Mouse (Mus musculus): ENCODE measurements around the gene Icam4. TPM values are rescaled to one million over a fixed set of nuclear protein-coding genes. Genes with fewer than 3 reads are reported as not detected.

Gene Icam4
- polyA plus RNA-seq (2014; fragmentation: Nextera tagmentation; extraction: Ambion mirVana) = 146 and 147 TPM in 2 replicates

DNA sequence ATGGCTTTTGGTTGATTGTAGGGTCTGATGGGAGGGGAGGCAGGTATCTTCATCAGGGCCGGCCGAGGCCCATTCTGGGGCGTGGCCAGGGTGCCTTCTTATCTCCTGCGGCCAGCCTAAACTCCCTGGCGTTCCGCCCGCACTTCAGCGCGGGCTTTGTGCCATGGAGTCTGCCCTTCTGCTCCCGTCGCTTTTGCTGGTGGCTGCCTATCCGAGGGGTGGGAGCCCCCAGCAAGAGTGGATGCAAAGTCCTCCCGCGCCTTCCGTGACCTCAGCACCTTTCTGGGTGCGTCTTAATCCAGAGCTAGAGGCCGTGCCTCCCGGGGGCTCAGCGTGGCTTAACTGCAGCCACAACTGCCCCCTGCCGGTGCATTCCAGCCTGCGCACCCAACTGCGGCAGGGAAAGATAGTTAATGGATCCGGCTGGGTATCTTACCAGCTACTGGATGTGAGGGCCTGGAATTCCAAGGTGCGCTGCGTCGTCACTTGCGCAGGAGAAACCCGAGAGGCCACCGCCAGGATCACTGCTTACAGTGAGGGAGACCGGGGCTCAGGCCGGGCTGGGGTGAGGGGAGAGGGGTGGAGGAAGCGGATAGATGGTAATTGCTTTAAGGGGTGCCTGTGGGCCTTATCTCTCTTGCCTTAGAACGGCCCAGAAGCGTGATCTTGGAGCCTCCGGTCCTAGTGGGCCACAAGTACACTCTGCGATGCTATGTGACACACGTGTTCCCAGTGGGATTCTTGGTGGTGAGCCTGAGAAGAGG lies at the start of gene Icam4:
TSS of gene Icam4 (plus strand) at position 83 of the 764 bp plus-strand sequence.
- peak; percentile 80 for ATAC-seq (replicated peaks; ENCODE audit: low FRiP score)
- Histone ChIP-seq H3K4me3 (ENCODE audit: low read depth, low read length) (peak within 1 kb of the TSS; percentile 65), H3K27me3 (replicated peaks; ENCODE audit: control insufficient read depth, insufficient read depth, low read length) (peaks cover 29% of the 10 kb centered on the region), H3K4me2 (peak within 1 kb of the TSS; percentile 100), H3K4me1 (replicated peaks; ENCODE audit: control insufficient read depth, insufficient read depth, low read length) (peaks cover 43% of the 10 kb centered on the region), H3K9ac (ENCODE audit: low read depth, low read length) (peak within 1 kb of the TSS; percentile 68), H3K36me3 (ENCODE audit: control insufficient read depth, insufficient read depth, low read length) (no peaks in the 10 kb centered on the region), H3K9me3 (ENCODE audit: control insufficient read depth, low read length) (no peaks in the 10 kb centered on the region), H3K27ac (ENCODE audit: low read depth, low read length) (peak within 1 kb of the TSS; percentile 86)
- peak; percentile 85 for DNase-seq (ENCODE audit: low spot score)
- WGBS = 2% methylated on average over 37 of the region's 37 CpGs

DNA sequence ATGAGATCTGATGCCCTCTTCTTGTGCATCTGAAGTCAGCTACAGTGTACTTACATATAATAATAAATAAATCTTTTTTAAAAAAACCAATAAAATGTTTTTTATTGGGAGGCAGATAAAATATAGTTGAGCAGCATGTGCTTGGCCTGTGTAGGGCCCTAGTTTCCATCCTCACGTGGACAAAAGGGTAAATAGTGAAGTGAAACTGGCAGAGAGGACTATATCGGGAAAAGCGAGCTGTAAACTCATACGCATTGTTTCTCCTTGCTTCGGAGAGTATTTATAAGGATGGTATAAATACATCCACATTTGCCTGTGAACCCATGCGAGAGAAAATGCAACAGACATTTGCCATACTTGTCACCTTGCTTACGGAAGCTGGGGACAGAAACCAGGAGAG lies 49.4 kb upstream of the Icam4 start:
- no peaks in the 10 kb centered on the region for H3K36me3 ChIP-seq (ENCODE audit: control insufficient read depth, insufficient read depth, low read length)
- H3K4me2 ChIP-seq = no peak overlapping the region
- peaks cover 22% of the 10 kb centered on the region for H3K4me1 ChIP-seq (replicated peaks; ENCODE audit: control insufficient read depth, insufficient read depth, low read length)
- no peak overlapping the region for H3K9ac ChIP-seq (ENCODE audit: low read depth, low read length)
- no peaks in the 10 kb centered on the region for H3K9me3 ChIP-seq (ENCODE audit: control insufficient read depth, low read length)
- H3K27ac ChIP-seq (ENCODE audit: low read depth, low read length) = no peak overlapping the region
- ATAC-seq (replicated peaks; ENCODE audit: low FRiP score) = no peak
- no peak overlapping the region for H3K4me3 ChIP-seq (ENCODE audit: low read depth, low read length)
- H3K27me3 ChIP-seq (replicated peaks; ENCODE audit: control insufficient read depth, insufficient read depth, low read length) = no peaks in the 10 kb centered on the region
- 88% methylated on average over 7 of the region's 7 CpGs for WGBS
- no peak for DNase-seq (ENCODE audit: low spot score)

DNA sequence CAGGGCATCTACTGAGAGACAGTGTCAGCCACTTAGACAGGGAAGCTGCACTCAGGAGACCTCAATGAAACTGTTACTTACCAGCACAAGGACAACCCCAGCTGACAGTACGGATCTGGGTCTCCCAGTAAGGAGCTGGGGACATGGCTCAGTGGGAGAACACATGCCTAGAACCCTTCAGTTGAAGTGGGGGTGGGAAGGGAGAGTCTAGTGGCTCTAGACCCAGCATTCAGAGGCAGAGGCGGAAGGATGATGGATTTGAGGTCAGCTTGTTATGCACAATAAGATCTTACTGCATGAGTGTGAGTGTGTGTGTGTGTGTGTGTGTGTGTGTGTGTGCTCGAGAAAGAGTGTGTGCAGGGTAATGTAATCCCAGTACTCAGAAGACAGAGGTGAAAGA lies 47.0 kb upstream of the Icam4 start:
- DNase-seq (ENCODE audit: low spot score) (no peak), ATAC-seq (replicated peaks; ENCODE audit: low FRiP score) (no peak)
- Histone ChIP-seq H3K9ac (ENCODE audit: low read depth, low read length) (no peak overlapping the region), H3K9me3 (ENCODE audit: control insufficient read depth, low read length) (no peaks in the 10 kb centered on the region; the same call in 1 of the 2 replicates), H3K27ac (ENCODE audit: low read depth, low read length) (no peak overlapping the region), H3K4me1 (replicated peaks; ENCODE audit: control insufficient read depth, insufficient read depth, low read length) (peaks cover 8% of the 10 kb centered on the region), H3K4me2 (no peak overlapping the region), H3K27me3 (replicated peaks; ENCODE audit: control insufficient read depth, insufficient read depth, low read length) (no peaks in the 10 kb centered on the region), H3K36me3 (ENCODE audit: control insufficient read depth, insufficient read depth, low read length) (no peaks in the 10 kb centered on the region), H3K4me3 (ENCODE audit: low read depth, low read length) (no peak overlapping the region)
- WGBS = 78% methylated on average over 3 of the region's 3 CpGs

DNA sequence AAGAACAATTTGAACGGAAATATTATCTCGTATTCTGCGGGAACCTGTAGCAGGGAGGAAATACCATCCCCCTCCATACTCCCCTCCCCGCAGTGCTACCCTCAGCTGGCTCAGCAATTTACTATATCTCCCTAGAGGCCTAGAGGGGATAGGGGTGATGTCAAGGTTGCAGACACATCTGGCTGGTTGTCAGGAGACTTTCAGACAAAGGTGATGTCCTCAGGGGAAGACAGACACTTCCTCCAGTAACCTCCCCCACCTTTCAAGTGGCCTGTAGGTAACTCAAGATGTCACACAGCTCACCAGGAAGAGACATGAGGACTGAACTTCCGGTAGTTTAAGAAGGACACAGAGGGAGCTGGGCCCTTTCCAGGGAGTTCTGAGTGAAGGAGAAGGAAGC lies 46.0 kb upstream of the Icam4 start:
- Histone ChIP-seq H3K9me3 (ENCODE audit: control insufficient read depth, low read length) (no peaks in the 10 kb centered on the region; the same call in 1 of the 2 replicates), H3K4me1 (replicated peaks; ENCODE audit: control insufficient read depth, insufficient read depth, low read length) (peaks cover 8% of the 10 kb centered on the region), H3K36me3 (ENCODE audit: control insufficient read depth, insufficient read depth, low read length) (no peaks in the 10 kb centered on the region), H3K27ac (ENCODE audit: low read depth, low read length) (no peak overlapping the region), H3K9ac (ENCODE audit: low read depth, low read length) (no peak overlapping the region; the same call in 1 of the 2 replicates), H3K4me3 (ENCODE audit: low read depth, low read length) (no peak overlapping the region), H3K27me3 (replicated peaks; ENCODE audit: control insufficient read depth, insufficient read depth, low read length) (no peaks in the 10 kb centered on the region), H3K4me2 (no peak overlapping the region)
- DNase-seq (ENCODE audit: low spot score) (no peak), ATAC-seq (replicated peaks; ENCODE audit: low FRiP score) (no peak)
- 29% methylated on average over 5 of the region's 5 CpGs for WGBS

DNA sequence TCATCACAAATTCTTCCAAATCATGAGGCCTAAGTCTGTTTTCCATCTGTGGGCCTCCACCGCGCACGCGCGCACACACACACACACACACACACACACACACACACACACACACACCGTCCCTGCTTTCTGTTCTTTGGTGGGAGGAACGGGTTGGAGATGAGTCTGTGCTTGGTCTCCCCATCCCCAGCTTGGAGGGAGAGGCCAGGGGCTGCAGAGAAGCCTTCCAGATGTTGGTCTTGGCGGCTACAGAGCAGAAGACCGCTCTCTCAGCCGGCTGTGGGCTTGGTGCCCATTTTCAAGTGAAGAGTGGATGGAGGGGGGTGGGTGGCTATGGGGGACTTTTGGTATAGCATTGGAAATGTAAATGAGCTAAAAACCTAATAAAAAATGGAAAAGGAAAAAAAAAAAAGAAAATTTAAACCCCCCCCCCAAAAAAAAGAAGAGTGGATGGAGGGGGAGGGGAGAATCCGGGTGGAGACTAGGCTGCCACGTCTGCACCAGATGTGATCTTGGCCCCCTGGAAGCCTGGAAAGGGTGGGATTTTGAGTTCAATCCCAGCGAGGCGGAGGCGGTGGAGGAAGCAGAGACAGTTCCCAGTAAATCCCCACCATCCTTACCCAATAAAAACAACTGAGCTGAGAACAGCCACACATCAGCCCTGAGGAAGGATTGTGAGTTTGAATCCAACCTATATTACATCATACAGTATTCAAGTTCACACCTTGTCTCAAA lies 42.1 kb upstream of the Icam4 start:
- Histone ChIP-seq H3K4me3 (ENCODE audit: low read depth, low read length) (no peak overlapping the region), H3K9ac (ENCODE audit: low read depth, low read length) (no peak overlapping the region), H3K36me3 (ENCODE audit: control insufficient read depth, insufficient read depth, low read length) (no peaks in the 10 kb centered on the region), H3K27ac (ENCODE audit: low read depth, low read length) (no peak overlapping the region), H3K27me3 (replicated peaks; ENCODE audit: control insufficient read depth, insufficient read depth, low read length) (no peaks in the 10 kb centered on the region), H3K4me1 (replicated peaks; ENCODE audit: control insufficient read depth, insufficient read depth, low read length) (peaks cover 6% of the 10 kb centered on the region), H3K9me3 (ENCODE audit: control insufficient read depth, low read length) (no peaks in the 10 kb centered on the region; the same call in 1 of the 2 replicates), H3K4me2 (no peak overlapping the region)
- 63% methylated on average over 15 of the region's 15 CpGs for WGBS
- ATAC-seq (replicated peaks; ENCODE audit: low FRiP score) = no peak
- no peak for DNase-seq (ENCODE audit: low spot score)

DNA sequence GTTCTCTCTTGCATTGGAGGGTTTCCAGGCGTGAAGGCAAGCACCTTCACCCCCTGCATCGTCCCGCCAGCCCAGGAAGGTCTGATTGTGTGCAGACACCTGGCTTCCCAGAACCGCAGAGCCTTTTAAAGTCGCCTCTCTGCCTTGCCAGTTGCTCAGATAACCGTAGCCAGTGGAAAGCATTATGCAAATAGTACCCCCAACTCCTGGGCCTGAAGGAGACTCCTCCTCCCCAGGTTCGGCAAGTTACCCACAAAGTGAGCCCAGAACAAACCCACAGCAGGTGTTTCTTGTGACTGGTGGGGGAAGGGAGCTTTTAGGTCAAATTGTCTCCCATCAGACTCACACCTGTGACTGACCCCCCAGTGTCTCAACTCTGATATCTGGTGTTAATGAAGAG lies 41.2 kb upstream of the Icam4 start:
- H3K4me2 ChIP-seq = no peak overlapping the region
- ATAC-seq (replicated peaks; ENCODE audit: low FRiP score) = no peak

DNA sequence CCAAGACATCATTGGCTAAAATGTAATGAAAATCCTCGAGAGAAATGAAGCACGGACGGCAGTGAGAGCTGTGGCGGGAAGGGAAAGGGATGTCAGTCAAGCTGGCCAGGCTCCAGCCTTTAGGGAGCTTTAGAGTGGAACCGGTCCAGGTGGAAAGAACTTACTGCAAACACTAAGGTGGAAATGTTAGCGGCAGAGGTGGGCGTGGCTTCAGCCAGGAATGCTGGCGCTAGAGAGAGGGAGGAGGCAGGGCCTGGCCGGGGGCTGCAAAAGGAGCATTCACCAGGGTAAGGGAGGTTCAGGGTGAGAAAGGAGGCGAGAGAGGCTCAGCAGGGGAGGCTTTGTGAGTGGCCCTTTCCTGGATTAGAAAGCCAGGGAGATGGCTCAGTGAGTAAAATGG lies 38.3 kb upstream of the Icam4 start:
- no peak overlapping the region for H3K27ac ChIP-seq (ENCODE audit: low read depth, low read length)
- DNase-seq (ENCODE audit: low spot score) (no peak), ATAC-seq (replicated peaks; ENCODE audit: low FRiP score) (no peak)

More for the DNA sequence above, 41.2 kb upstream of the Icam4 start:
- H3K9ac ChIP-seq (ENCODE audit: low read depth, low read length) = no peak overlapping the region
- DNase-seq (ENCODE audit: low spot score) = no peak
- no peak overlapping the region for H3K4me3 ChIP-seq (ENCODE audit: low read depth, low read length)
- peaks cover 6% of the 10 kb centered on the region for H3K4me1 ChIP-seq (replicated peaks; ENCODE audit: control insufficient read depth, insufficient read depth, low read length)
- H3K36me3 ChIP-seq (ENCODE audit: control insufficient read depth, insufficient read depth, low read length) = no peaks in the 10 kb centered on the region
- H3K27ac ChIP-seq (ENCODE audit: low read depth, low read length) = no peak overlapping the region
- H3K9me3 ChIP-seq (ENCODE audit: control insufficient read depth, low read length) = no peaks in the 10 kb centered on the region; the same call in 1 of the 2 replicates
- no peaks in the 10 kb centered on the region for H3K27me3 ChIP-seq (replicated peaks; ENCODE audit: control insufficient read depth, insufficient read depth, low read length)
- WGBS = 24% methylated on average over 7 of the region's 7 CpGs

DNA sequence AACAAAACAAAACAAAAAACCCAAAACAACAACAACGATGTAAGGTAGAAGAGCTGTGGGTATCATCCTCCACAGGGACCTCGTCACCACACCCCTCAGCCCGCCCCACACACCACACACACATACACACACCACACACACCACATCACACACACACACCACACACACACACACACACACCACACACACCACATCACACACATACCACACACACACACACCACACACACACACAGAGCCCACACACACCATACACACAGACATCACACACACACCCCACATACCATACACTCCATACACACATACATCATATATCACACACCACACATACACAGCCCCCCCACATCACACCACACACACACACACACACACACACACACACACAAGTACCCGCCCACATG lies 37.6 kb upstream of the Icam4 start:
- no peak overlapping the region for H3K9ac ChIP-seq (ENCODE audit: low read depth, low read length)
- ATAC-seq (replicated peaks; ENCODE audit: low FRiP score) = no peak
- no peaks in the 10 kb centered on the region for H3K9me3 ChIP-seq (ENCODE audit: control insufficient read depth, low read length)
- DNase-seq (ENCODE audit: low spot score) = no peak
- WGBS = 79% methylated on average over 4 of the region's 4 CpGs
- no peak overlapping the region for H3K27ac ChIP-seq (ENCODE audit: low read depth, low read length)
- H3K4me2 ChIP-seq = no peak overlapping the region
- no peaks in the 10 kb centered on the region for H3K27me3 ChIP-seq (replicated peaks; ENCODE audit: control insufficient read depth, insufficient read depth, low read length)
- no peak overlapping the region for H3K4me3 ChIP-seq (ENCODE audit: low read depth, low read length)
- no peaks in the 10 kb centered on the region; the same call in none of the 2 replicates for H3K4me1 ChIP-seq (replicated peaks; ENCODE audit: control insufficient read depth, insufficient read depth, low read length)
- no peaks in the 10 kb centered on the region for H3K36me3 ChIP-seq (ENCODE audit: control insufficient read depth, insufficient read depth, low read length)

More for the DNA sequence above, 38.3 kb upstream of the Icam4 start:
- Histone ChIP-seq H3K4me2 (peak overlapping the region; percentile 42; the same call in 1 of the 2 replicates), H3K4me3 (ENCODE audit: low read depth, low read length) (0 out of 2 replicates have a peak overlapping the region, but pooled peaks have one; percentile 0), H3K27me3 (replicated peaks; ENCODE audit: control insufficient read depth, insufficient read depth, low read length) (no peaks in the 10 kb centered on the region), H3K9me3 (ENCODE audit: control insufficient read depth, low read length) (no peaks in the 10 kb centered on the region; the same call in 1 of the 2 replicates), H3K36me3 (ENCODE audit: control insufficient read depth, insufficient read depth, low read length) (no peaks in the 10 kb centered on the region), H3K4me1 (replicated peaks; ENCODE audit: control insufficient read depth, insufficient read depth, low read length) (no peaks in the 10 kb centered on the region; the same call in none of the 2 replicates), H3K9ac (ENCODE audit: low read depth, low read length) (no peak overlapping the region)
- WGBS = 15% methylated on average over 10 of the region's 10 CpGs
